Mouse (Mus musculus) kidney, adult 11 months (tissue): Measurements from ENCODE around the gene Sash1.
A peak's percentile ranks its signal among the peaks of the same experiment; 100 is the strongest.

Experiments used
- DNase-seq: peaks from one replicate; pipeline ENCODE4 v3.0.0; 2022

The Sash1 gene

DNA sequence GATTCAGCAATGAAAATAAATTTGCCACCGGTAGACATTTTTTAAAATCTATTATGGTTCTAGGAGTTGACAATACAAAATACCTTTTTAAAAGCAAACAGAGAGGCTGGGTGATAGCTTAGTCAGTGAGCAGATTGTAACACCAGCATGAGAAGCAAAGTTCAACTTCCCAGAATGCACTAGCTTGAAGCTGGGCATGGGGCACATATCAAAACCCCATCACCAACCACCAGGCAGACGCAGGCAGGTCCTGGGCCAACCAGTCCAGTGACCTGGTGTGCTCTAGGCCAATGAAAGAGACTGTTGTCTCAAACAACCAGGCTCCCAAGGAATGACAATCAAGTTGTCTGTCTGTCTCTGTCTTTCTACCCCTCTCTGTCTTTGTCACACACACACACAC is 98.6 kb downstream of the Sash1 start:
- peak; percentile 21 for DNase-seq

DNA sequence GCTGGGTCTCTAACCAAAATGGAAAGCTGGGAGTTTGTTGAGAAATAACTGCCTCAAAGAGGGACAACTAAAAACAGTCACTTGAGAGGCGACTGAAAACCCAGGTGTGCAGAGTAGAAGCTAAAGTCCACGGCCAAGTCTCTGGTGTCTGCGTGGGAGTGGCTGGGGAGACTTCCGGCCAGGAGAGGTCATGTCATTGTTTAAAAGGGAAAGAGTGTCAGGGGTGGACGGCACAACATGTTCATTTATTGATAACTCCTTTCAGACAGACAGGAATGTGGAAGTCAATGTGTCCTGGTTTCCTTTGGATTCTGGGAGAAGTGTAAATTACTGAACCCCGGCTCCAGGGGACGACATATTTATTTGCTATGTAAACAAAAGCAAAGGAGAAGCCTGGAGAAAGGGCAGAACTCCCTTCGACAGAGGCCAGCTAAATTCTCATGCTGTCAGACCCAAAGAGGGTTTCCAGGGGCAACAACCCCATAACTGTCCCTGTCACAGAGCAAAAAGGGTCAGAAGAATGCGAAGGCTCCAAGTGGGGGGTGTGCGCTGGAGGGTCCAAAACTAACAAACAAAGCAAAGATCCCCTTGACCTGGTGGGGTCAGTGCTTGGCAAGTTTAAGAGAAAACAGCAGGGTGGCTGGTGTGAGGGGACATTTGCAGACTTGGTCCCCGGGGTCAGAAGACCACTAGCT is 100.3 kb downstream of the Sash1 start:
- peak; percentile 43 for DNase-seq

DNA sequence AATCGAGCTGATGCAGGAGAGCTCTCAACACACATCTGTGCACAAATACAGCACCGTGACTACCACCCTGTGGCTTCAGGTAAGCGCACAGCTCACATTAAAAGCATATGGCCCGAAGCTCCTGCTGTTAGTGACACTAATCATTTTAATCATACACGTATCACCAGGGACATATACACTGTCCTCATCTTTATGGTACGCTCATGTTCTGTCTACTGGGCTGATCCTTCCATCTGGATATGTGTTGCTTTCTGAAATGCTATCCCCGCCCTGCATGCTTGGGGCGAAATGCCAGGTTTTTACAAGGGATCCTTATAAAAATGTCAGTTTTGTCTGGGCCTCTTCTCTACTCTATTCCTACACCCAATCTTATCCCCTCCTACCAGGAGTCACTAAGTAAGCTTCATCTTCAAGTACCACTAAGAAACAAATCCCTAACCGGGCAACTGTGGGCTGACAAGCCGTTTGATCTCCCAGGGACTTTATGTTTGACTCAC is 103.9 kb downstream of the Sash1 start:
- no peak for DNase-seq

DNA sequence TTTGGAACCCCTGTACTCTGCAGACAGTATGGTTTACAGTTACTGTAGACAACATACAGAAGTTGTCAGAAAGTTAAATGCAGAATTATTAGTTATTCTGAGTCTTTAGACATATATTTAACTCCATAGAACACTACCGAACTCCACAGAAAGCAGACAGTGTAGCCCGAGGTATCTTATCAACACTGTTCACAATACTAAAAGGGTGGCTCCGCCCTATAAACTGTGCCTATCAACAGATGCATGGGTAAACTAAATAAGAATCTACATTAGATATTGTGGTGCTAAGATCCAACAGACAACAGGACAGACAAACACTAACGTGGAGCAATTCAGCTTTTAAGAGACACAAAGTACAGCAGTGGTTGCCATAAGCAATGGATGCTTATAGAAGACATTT is 106.0 kb downstream of the Sash1 start:
- no peak for DNase-seq

DNA sequence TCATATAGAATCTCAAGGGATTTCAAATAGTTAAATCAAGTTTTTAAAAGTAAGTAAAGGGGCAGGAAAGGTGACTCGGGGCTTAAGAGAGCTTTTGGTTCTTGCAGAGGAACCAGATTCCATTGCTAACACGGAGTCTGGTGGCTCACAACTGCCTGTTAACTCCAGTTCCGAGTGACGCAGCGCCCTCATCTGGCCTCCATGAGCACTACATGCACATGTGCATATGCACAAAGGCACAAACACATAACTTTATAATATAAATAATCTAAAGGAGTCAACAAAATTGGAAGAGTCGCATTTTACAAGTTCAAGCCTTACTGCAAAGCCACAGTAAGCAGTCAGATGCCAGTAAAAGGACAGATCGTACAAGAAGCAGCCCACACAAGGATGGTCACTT is 107.0 kb downstream of the Sash1 start:
- no peak for DNase-seq

DNA sequence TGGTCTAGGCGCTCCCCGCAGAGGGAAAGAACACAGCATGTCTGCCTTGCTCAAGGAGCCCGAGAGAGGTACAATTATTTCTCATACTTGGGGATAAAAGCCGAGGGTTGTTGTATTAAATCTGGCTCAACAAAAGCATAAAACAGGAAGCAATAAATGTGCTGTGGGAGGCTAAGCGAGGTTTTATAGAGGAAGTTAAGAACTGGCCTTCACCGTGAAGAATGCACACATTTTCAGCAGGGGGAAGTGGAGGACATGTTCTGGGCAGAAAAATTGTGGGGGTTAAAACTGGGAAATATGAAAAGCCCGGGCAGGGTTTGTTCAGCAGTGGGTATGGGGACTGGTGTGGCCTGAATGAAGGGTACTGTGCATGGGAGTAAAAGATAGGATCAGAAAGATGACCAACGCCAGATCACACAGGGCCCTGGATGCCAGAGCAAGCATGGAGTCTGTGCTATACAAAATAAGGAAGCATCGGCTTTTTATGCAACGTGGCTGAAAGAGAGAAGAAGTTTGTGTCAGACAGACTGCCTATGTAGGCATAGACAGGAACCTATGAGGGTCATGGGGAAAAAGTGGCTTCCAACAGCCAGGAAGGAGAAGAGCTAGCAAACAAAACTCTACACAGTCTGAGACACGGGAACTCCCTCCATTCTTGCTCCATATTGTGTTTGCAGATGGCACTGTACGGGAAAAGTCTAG is 108.2 kb downstream of the Sash1 start:
- no peak for DNase-seq

DNA sequence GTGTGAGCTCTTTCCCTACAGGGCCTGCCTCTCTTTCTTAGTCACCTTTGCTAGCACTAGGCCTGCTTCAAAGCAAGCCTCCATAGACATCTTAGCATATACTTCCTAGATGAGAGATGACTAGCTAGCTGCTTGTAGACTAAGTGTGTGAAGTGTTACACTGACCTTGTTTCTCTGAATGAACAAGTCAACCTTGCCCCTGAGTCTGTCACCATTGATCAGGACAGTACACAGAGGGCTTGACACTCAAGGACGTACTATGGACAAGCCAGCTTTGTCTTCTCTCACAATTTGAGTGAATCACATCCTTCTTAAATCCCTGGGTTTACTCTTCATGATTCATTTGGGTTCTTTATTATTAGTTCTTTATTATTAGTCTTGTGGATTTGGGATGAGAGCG is 109.1 kb downstream of the Sash1 start:
- no peak for DNase-seq

DNA sequence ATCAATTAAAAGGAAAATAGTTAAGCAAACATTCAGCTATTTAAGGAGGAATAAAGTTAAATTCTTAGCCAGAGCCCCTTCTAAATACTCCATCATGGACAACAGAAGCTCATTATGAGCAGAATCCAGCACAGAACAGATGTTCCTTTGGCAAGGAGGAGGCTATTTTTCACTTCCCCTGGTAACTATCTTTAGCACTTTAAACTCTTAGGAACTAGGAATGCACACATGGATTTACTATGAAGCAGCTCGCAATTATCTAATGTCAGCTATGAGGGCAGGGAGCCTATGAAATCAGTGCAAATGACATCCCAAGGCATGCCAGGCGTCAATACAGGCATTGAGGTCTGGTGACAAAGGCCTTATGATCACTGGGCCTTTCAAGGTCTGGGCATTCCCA is 110.1 kb downstream of the Sash1 start:
- no peak for DNase-seq

DNA sequence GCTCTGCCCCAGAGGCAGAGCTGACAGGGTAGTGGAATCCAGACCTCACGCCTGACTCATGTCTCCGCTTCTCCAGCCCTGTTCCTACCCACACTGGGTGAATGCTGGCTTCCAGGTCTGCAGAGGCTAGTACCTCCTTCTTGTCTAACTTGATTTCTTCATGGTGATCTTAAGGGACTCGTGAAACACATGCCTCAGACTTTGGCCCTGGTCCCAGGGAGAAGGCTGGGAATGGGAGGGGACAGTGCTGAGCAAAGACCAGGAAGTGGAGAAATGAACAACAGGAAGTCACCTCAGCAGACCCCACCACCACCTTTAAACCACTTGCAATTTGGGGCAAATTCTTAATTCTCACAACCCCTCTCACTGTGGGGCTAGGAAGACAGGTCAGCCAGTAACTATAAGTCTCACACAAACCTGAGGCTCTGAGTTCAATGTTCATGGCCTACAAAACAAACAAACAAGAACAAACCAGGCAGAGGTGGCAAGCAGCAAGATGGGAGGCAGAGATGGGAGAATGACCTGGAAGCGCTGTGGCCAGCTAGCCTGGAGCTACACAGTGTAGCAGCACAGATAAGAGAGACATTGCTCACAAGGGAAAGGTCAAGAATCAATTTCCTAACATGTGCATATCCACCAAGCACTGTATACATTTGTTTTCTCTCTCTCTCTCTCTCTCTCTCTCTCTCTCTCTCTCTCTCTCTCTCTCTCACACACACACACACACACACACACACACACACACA is 113.2 kb downstream of the Sash1 start:
- peak; percentile 60 for DNase-seq

DNA sequence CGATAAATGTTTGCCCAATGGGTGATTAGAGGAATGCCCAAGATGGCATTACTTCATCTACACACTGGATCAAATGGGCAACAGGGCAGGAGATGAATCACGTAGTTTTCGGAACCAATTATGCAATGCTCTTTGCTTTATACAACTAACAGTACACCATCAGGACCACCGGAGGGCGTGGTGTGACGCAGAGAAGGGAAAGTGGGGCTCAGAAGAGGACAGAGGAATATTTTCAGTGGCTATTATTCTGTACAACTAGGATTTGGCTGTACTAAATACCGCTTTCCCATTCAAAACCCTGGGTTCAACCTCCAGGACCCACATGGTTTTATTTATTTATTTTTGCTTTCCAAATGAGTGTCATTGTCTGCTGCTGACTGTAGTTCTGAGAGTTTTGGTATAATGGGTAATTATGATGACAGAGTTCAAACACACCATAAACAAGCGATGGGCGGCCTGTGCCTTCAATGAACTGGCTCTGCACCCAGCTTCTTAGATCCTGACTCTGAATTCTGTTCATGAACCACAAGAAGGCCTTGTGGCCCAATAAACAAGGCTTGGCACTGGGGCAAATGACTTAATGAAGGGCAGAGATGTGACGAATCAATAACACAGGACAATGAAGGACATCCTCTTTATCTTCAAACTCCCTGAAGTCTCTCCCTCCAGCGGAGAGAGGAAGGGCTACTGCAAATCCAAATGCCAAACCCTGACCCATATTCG is 114.8 kb downstream of the Sash1 start:
- DNase-seq: no peak

DNA sequence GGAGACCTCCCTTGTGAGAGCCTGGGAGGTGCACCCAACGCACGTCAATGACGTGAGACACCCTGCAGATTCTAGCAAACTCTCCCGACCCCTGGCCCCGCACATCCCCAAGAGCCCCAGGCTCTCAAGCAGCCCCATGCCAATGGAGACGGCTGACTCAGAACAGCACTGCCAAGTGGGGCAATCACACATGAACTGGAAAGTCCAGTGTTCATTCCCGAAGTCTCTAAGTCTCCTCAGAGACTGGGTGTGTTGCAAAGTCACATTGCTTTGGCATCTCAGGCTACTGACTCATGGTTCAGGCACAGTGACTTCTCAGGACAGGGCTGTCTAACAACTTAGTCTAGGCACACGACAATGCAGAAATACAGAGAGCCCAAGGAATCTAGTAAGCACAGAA is 117.2 kb downstream of the Sash1 start:
- no peak for DNase-seq

DNA sequence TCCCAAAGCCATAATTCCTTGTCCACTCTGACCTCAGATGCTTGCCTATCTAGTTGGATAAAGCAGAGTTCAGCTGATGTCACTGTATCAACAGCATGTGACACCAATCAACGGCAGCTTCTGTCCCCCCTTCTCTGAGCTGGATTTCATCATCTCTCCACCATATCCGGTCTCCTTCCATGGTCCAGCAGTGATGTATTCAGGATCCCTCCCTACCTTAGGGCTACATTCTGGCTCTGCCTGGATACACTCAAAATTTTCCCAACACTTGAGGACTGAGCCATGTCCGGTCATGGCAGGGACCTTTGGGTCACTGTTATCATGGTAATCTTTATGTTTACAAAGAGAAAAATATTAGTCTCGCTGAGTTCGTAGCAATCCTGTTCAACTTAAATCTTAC is 118.5 kb downstream of the Sash1 start:
- DNase-seq: no peak

DNA sequence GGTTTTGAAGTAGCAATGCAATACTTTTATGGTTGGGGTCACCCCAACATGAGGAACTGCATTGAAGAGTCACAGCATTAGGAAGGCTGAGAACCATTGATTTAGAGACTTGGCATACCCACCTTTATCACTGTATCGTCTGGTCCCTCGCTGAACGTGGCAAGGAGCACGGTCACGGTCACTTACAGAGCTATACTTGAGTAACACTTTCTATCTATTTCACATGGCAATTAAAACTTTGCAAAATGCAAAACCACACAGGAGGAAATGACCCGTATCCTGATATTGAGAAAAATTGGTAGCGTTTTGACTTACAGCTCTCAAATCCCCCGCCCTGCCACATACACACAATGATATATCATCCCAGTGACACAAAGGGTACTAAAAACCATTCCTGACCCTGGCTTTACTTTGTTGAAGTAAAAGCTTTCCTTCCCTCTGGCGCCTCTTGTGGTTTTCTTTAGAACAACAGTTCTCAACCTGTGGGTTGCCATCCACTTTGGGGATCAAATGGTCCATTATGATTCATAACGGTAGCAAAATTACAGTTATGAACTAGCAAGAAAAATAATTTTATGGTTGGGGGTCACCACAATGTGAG is 119.8 kb downstream of the Sash1 start:
- DNase-seq: no peak

DNA sequence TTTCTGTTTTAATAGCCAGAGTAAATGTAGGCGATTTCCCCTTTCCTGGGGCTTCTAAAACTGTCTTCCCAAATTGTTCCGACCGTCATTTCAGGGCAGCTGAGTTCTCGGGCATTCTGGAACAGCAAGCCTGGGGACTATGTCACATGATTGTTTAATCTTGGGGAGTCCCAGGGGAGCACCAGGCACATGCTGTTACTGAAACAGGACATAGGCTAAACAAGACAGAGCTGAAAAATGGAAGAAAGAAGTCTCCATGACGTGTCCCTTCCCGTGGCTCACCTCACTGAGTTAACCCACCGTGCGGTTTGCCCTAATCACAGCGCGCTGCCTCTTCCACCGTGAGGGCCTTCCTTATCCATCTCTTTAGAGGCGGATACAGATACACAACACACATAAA is 123.1 kb downstream of the Sash1 start:
- no peak for DNase-seq

DNA sequence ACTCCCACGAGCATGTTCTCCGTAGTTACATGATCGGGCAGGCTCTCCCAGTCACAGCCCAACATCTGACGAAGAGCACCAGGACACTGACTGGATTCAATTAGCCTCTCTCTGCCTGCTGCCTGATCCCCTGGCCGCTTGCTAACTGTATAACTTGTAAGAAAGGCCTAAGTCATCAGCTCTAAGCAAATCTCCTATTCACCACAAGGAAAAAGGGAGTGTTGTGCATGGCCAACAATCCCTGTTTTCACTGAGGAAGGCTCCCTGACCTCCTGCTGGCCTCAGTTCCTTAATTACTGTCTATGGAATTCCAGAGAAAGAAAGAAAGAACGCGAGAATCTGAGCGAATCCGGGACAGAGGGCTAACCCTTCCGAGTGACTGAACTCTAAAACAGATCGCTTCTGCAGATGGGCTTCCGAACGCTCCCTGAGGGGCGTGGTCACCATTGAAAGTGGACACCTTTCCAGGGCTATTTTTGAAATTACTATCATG is 123.6 kb downstream of the Sash1 start:
- no peak for DNase-seq

DNA sequence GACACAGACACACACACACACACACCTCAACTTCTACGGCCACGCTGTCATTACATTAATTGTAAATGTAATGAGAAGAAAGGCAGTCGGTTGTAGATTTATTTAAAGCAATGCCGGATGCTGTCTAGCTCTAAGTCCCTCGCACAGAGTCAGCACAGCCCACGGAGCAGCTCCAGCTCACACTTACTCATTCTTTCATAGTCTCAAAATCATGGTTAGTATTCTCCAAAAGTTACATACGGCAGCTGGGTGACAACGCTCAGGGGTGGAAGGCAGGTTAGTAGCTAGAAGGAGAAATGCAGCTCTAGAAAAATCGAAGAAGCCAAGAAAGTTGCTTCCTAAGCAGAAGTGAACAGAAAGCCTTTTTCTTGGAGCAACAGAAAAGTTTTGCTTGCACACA is 124.2 kb downstream of the Sash1 start:
- DNase-seq: no peak

DNA sequence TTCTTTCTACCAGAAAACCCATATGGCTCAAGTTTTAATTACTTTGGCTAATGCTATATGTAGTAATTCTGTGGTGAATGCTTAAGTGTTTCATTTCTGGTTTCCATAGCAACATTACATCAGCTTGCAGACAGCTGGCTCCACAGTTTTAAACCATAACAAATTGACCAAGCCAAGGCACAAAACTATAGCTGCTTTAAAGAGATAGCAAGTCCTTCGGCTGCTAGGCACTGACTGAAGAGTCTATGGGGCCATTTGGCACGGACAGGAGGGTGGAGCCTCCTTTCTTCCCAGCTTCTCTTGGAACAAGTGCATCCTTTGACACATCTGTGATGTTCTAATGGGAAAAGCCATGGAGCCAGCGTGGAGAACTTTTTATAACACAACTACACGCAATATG is 125.3 kb downstream of the Sash1 start:
- no peak for DNase-seq

DNA sequence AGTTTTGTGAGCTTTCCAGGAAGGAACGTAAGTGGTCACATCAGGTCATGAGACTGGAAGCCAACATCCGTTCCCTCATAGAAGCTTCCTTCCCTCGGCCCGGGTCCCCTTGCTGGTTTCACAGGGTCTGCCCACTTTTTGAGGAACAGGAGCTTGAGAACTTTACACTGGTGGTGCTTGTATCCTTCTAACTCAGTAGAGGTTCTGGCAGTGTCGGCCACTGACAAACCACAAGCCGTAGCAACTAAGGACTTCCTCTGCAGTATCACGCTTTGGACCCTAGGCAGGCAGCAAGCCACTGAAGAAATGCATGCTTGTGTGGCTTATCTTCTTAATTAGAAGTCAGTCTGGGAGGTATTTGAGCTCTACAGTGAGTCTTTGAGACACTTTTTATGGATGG is 126.6 kb downstream of the Sash1 start:
- no peak for DNase-seq

DNA sequence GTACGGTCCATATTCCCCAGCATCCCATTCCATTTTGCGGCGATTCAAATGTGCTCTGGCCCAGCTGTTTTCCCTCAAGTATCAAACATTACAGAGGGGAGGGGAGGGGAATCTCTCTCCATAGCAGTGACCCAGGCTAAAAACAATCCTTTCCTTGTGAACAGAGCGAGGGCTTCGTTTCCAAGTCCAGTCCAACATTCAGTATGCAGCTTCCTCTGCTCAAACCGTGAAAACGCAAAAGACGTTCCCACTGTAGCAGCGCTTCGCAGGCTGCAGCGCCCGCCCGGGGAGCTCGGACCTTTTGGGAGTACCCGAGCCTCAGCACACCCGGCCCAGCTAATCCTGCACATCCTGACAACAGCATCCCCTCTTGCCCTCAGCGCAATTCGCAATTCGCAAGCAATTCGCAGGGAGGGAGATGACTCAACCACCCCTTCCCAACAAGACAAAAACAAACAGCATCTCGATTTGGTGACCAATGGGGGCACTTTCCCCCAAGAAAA is 128.4 kb downstream of the Sash1 start:
- no peak for DNase-seq

DNA sequence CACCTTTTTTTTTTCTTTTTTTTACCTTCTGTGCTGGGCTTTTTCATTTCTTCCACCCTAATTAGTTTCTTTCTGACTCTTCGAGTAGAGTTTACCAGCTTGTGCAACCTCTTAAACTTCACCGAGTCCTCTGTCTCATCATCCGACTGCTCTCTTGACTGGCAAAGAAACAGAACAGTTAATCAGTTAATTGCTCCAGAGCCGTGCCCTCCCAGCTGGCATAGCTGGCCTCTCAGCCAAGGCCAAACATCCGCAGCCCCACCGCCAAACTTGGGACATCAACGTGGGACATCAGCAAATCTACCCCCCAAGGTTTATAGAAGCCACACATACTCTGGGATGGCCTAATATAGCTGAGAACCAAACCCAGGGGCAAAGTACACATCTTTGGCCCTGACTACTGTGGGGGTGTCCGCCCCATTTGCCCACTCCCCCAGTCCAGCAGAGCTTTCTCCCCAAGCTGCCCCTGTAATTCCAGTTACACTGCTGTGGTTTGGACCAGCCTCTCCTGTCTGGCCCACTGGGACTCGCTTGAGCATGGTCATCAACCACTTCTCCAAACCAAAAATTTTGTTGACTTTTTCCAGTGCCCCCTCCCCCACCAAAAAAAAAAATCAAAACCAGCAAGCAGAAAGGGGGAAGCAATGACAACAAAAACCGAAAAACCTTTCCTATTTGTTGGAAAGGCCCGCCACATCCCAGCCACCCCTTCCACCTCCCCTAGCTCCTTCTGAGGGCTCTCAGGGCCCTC is 129.1 kb downstream of the Sash1 start:
- DNase-seq: no peak

DNA sequence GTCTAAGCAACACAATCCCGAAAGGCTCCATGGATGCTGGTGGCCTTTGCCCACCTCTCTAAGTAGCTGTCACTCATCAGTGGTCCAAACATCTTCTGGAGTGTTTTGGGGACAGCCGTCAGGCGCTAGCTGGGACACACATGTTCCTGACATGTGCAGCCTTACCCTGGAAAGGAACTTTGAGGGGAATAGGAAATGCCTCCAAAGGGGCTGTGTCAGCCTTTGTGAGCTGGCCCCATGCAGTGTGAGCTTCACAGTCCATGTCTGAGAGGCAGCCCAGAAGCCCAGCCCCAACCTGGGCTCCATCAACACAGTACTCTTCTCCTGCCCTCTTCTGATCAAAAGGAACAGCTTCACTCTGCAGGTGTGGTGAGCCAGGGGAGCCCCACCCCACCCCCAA is 132.5 kb downstream of the Sash1 start:
- DNase-seq: no peak

DNA sequence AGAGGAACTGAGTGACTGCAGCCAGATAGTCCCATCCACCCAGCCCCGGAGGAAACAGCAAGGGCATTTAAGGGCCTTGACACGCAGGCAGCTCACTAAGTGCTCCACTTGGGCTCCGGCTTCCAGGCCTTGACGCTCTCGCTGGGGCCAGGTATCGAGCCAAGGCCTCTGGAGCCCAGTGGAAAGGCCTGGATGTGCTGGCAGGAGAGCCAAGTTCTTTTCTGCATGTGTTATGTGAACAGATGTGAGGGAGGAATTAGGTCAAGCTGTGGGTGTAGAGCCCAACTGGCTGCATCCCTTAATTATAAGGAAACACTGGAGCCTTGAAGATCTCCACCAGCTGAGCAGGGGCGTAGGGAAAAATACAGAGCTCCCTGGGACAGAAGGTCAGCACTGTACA is 133.4 kb downstream of the Sash1 start:
- DNase-seq: no peak
